Mouse (Mus musculus): ENCODE measurements at regions not wholly inside any gene's neighbourhood (a gene's known extent, or its start where the extent isn't known, plus 50 kb on each side); places are given as distances from the start of the nearest gene placed in this dataset.
A peak's percentile ranks its signal among the peaks of the same experiment; 100 is the strongest.

DNA sequence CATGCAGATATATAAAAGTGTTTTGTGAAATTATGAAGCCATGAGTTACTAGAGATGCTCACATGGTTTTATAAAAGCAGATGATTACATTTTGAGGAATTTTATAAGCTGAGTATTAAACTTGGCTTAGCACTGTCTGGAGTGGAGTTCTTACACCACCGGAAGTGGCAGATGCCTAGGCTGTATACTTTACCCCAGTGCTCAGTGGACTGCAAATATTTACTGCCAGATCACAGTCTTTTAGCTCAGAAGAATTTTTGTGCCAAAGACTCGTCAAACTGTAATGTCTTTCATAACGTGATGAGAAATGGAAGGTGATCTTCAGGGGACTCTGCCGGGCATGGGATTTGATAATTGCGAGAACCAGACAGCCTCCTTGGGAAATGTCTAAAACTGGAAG, 136.1 kb upstream of the 9330182O14Rik start:
- intact Hi-C loops (cut with DNase I) = no loop called here
- DNase-seq = no peak

DNA sequence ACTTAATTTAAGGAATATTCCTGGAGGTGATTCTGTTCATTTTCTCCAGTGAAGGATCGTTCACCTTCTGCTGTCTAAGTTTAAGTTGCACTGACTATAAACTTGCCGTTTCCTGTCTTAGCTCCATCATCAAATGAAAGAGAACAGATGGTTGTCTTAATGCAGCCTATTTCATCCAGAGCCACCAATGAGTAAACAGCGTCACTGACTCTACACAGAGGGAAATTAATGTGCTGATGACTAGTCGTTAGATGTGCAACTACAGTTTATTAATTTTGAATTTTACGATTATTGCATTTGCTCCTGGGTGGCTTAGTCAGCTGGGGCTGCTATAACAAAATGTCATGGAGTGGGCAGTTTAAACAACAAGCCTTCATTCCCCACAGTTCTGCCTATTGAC, 134.1 kb upstream of the 9330182O14Rik start:
- intact Hi-C loops (cut with DNase I) = no loop called here
- DNase-seq = no peak

GRCm38 (mm10) chr15:40005096-40005495, 129.1 kb upstream of the 9330182O14Rik start:
- intact Hi-C loops (cut with DNase I) = no loop called here
- DNase-seq = no peak

- intact Hi-C loops (cut with DNase I) = no loop called here
- no peak for DNase-seq
These were observed 126.3 kb upstream of the 9330182O14Rik start for GRCm38 (mm10) chr15:40007844-40008243.

DNA sequence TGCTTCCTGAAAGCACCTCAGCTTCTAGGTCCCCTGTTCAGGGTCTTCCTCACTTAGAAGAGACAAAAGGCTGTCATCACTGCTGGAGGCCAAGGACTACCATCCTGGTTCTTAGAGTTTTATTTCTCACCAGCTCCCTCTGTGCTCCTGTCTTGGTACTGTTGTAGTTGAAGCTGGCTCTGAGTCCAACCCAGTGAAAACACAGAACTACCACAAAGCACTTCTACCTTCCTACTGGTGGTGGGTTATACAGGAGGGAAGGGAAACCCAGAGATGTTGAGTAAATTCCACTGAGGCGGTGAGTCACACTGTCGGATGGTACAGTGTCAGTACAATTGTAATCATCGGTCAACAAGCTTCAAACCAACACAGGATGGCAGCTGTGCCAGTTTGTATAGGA, 120.3 kb upstream of the 9330182O14Rik start:
- no peak for DNase-seq
- intact Hi-C loops (cut with DNase I) = no loop called here

- DNase-seq = no peak
- intact Hi-C loops (cut with DNase I) = no loop called here
These were observed 117.1 kb upstream of the 9330182O14Rik start for GRCm38 (mm10) chr15:40017019-40017418.

GRCm38 (mm10) chr15:40017597-40017996, 116.6 kb upstream of the 9330182O14Rik start:
- intact Hi-C loops (cut with DNase I) = no loop called here
- no peak for DNase-seq

GRCm38 (mm10) chr15:40018047-40018791, 115.9 kb upstream of the 9330182O14Rik start:
- no peak for DNase-seq
- intact Hi-C loops (cut with DNase I) = no loop called here

DNA sequence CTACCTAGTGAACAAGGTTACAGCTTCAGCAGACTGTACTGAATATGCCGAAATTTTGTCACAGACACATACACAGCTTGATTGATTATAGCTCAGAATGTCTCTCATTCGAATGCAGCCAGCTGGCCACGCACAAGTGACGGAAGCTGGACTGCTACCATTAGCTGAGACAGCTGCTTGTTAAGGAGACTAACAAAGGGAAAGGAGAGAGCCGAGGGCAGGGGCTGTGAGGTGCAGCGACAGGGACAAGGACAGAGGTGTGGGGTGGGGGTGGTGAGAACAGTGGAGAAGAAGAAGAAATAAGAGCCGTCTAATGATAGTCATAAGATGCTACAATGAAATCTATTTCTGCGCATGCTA, 115.4 kb upstream of the 9330182O14Rik start:
- DNase-seq = no peak
- intact Hi-C loops (cut with DNase I) = no loop called here

DNA sequence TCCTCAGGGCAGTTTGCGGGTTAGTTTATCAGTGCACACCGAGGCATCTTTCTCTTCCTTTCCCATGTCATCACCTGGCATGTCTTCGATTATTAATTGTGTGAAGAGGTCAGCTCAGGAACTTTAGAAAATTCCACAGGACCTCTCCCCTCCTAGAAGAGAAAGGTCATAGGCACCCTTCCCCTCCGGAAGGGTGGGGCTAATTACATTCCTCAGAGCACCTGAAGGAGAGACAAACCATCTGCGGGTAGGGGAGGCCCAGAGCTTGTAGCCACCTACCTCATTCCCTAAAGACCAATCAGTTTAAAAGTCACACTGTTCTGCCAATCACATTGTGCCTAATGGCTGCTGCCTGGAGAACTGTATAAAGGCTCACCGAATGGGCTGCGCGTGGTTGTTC, 114.9 kb upstream of the 9330182O14Rik start:
- DNase-seq = no peak
- intact Hi-C loops (cut with DNase I) = no loop called here

DNA sequence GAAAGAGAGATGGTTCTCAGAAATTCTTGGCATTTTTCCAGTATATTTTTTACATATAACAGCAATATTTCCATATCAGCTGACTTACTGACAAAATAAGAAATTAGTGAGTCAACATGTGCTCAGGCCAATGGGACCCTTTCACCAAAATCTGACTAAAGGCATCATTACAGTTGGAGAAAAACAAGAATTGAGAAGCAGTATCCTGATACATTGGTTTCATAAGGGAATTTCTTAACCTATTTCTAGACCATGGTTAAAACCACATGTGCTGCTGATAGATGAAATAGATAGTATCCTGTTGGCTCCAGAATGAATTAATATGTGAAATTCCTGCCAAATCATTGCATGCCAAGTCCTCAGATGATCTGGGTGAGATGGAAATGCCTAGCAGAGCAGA, 114.1 kb upstream of the 9330182O14Rik start:
- intact Hi-C loops (cut with DNase I) = no loop called here
- no peak for DNase-seq

- intact Hi-C loops (cut with DNase I) = no loop called here
These were observed 113.5 kb upstream of the 9330182O14Rik start for GRCm38 (mm10) chr15:40020646-40021045.

DNA sequence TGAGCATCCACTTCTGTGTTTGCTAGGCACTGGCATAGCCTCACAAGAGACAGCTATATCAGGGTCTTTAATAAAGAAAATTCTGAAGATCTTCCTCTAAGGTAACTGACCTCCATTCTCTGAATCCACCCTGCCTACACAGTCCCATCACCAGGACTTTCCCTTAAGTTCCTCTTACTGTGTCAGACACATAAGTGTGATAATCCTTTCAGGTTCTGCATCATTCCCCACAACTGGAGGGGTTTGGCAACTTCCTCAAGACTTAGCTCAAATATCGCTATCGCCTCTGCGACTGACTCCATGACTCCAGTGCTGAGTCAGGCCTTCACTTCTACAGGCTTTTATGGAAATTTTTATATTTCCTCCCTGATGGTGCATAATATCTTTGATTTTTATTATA, 111.0 kb upstream of the 9330182O14Rik start:
- no peak for DNase-seq
- intact Hi-C loops (cut with DNase I) = no loop called here

More at GRCm38 (mm10) chr15:40020646-40021045, 113.5 kb upstream of the 9330182O14Rik start:
- DNase-seq = no peak

DNA sequence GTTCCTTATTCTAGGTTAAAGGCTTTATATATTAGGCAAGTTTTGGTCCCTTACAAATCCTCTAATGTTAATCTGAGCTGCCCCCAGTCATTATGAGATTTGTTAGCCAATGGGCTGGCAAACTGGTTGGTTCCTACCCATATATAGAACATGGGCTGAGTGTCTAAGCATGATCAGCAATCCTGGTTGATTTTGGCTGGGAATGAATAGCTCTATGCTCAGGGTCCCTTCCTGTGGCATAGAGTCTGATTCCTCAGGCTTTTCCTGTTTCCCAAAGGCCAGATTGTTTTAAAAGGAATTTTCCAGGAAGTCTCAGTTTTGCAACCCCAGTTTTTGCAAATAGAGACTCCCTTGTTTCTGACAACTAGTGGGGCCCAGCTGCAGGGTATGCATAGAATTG, 102.1 kb upstream of the 9330182O14Rik start:
- intact Hi-C loops (cut with DNase I) = no loop called here
- no peak for DNase-seq

- intact Hi-C loops (cut with DNase I) = no loop called here
- DNase-seq = no peak
These were observed 98.0 kb upstream of the 9330182O14Rik start for GRCm38 (mm10) chr15:40036181-40036580.

DNA sequence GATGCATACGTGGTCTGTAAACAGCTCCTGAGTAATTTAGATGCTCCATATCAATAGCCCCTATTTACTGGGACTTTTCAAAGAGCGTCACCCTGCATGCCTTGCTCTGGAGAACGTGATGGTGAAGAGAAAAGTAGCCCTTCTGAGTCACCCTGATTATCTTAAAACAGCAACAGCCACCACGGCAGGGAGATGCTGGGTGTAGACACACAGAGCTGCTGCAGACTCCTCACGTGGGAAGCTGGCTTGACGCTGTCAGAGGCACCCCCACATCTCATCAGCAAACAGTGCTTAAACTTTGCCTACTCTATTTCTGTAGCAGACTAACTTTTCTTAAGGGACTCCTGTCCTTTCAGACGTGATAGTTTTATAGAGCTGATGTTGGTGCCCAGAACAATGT, 96.9 kb upstream of the 9330182O14Rik start:
- intact Hi-C loops (cut with DNase I) = no loop called here

DNA sequence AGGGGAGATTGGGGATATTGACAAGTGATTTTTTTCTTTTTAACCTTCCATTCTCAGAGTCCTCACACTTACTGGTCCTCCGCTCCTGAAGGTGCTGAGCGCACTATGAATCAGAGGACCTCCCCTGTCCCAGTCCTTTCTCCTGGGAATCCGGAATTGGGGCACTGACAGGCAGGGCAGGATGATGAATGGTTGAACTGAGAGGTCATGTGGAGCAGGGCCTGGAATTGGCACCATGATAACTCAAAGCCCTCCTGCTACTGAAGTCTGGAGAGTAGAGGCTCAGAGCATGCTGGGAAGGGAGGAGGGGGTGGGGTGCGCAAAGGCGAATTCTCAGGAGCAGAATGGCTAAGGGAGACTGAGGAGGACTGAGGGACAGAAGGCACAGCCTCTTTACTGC, 87.9 kb upstream of the 9330182O14Rik start:
- no peak for DNase-seq
- intact Hi-C loops (cut with DNase I) = no loop called here

More for the DNA sequence above, 96.9 kb upstream of the 9330182O14Rik start:
- no peak for DNase-seq

DNA sequence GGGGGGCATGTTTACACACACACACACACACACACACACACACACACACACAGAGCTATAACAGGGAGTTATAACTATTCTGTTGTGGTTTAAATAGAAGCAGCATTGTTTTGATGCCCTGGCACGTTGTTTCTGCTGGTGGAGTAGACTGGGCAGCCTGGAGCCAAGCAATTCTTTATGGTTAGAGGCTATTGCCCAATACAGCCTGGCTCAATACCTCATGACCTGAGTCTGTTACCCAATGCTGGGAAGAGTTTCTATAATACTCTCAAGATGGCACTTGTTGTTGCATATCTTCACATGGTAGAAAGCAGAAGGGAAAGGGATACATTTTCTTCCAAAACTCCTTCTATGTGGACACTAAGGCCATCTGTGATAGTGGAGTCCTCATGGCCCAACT, 87.1 kb upstream of the 9330182O14Rik start:
- intact Hi-C loops (cut with DNase I) = no loop called here

GRCm38 (mm10) chr15:40068051-40068450, 66.1 kb upstream of the 9330182O14Rik start:
- DNase-seq = no peak
- intact Hi-C loops (cut with DNase I) = no loop called here

More for the DNA sequence above, 87.1 kb upstream of the 9330182O14Rik start:
- DNase-seq = no peak

GRCm38 (mm10) chr15:40075334-40075893, 58.8 kb upstream of the 9330182O14Rik start:
- DNase-seq = peak in 1 of 2 experiments; percentile 4
- intact Hi-C loops (cut with DNase I) = no loop called here

DNA sequence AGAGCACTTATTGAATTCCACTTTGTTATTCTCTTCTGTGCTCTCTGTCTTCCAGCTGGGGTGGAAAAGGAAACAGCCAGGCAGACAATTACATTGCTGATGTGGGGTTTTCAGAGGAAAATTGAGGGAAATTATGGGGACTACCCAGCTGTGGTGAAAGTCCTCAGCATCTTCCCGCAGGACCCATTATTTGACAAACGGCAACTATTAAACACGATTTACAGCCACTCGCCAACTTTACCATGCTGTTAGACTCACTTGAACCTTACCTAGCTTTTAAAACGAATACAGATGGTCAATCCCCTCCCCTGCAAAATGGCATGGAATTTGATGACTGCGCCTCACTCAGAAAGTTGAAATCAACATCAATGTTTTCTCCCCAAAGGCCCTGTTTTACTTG, 54.3 kb upstream of the 9330182O14Rik start:
- DNase-seq = no peak
- intact Hi-C loops (cut with DNase I) = no loop called here

Data from heart, postnatal 36 days (tissue).